Mouse (Mus musculus) sigmoid colon, adult 10 weeks (tissue): ENCODE data around the gene Clic1. TPM values are rescaled to one million over a fixed set of nuclear protein-coding genes. Genes with fewer than 3 reads are reported as not detected.

ENCODE experiments used
- polyA plus RNA-seq: library from polyadenylated mRNA; stranded (reverse); fragments of 350-450 nt; fragmentation: Illumina TruSeq; extraction: RNeasy Lipid Tissue Mini Kit (QIAGEN cat#74804); gene quantifications from one replicate; pipeline ENCODE4 v1.2.3, GENCODE M21; 2014; ENCODE audit warnings: low read depth, low replicate concordance

Gene Clic1
- polyA plus RNA-seq, result 47.8 TPM

DNA sequence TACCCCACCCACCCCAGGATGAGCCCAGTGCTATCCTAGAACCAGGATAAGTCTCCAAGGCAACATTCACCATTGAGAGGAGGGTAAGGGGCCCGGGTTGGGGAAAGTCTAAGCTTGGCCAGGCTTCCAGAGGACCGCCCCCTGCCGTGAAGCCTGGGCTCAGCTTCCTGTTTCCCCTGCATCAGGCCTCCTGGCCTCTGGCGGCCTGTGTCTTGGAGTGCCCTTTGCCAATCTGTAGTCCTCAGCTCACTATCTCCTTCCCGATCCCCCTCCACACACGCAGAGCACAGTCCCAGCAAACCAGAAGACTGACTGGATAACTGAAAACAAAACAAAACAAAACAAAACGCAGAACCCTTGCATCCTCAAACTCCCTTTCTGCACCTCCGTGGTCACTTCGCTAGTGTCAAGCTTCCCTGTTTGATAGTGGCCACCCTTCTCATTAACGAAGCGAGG lies at the start of gene Clic1:
Gene Clic1 (plus strand): TSS at position 406 of the 456 bp plus-strand sequence.

DNA sequence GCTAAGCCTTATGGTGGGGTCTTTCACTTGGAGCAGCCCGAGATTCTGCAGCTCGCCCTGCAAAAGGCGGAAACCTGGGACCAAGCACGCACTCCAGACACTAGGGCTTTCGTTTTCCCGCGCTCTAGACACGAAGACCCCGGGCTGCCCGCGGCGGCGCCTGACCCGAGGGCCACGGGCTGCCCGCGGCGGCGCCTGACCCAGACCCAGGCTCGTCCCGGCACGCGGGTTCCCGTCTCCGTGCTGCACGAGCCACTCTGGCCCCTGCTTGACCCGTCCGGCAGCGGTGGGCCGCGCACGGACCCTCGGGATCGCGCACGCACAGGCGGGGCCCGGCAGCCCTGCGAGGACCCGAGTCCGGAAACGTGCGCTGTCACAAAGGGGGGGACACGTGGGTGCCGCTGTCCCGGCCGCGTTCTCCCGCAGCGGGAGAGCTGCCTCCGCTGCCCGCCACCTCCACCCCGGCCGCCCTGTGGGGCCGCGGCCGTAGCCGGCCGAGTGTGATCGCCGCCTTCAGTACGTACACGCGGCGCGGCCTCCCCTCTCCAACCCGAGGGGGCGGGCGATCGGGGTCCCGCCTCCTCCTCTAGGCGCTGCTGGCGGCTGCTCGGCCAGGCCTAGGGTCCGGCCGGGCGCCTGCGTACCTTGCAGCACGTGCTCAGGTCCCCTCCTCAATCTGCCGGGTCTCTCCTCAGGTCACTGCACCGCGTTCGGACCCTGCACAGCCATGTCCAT lies 48.9 kb upstream of the Clic1 start, which contains the start of gene Vars:
Gene Vars (plus strand): TSS at position 271 of the 735 bp plus-strand sequence.

DNA sequence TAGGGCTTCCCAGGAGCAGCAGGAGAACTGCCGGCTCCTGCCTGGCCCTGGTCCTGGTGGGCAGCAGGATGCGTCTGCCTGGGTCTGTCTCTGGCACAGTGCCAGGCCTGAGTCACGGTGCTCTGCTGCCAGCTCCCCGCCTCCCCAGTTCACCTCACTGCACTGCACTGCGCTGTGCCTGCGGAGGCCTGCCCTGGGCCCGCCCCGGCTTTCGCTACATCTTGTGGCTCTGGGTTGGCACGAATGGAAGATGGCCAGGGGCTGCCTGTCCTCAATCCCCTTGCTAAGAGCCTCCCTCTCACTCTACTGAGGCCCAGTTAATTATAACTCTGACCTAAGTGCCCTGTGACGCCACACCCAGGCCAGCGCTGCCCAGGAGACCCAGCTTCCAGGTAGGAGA lies 33.4 kb upstream of the Clic1 start, which contains the start of gene Vwa7:
Gene Vwa7 (plus strand): TSS at position 204 of the 400 bp plus-strand sequence.

DNA sequence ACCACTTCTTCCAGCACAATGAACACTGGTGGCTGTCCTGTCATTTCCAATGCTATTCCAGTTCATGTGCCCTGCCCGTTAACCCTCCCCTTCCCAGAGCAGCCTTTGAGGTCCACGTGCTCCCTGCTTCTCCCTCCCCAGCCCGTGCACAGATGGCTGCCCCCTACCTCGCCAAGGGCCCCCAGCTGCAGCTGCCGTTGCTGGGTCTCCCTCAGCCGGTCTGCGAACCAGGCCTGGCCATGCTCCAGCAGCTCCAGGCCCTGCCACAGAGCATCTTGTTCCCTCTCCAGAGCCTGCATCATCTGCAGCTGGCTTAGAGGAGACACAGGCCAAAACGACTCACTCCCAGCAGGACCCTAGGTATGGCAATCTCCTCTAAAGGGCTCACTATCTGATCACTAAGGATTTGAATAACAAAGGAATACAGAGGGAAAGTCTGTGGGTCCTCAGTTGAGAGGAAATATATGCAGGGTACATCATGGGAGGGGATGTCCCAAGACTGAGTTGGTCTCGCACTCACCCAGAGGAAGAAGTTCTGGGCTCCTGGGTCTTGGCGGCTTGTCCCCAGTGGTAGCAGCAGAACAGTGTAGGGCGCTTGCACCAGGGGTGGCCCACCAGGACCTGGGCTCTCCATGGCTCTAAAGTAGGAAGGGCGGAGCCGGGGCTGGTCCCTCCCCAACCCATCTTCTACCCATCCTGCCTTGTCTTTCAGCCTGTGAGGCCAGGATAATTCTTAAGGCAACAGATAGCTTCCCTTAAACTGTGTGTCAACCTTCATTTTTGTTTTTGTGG lies 22.3 kb upstream of the Clic1 start, which contains the start of gene Sapcd1:
Gene Sapcd1 (minus strand): TSS at position 740 of the 792 bp plus-strand sequence.

DNA sequence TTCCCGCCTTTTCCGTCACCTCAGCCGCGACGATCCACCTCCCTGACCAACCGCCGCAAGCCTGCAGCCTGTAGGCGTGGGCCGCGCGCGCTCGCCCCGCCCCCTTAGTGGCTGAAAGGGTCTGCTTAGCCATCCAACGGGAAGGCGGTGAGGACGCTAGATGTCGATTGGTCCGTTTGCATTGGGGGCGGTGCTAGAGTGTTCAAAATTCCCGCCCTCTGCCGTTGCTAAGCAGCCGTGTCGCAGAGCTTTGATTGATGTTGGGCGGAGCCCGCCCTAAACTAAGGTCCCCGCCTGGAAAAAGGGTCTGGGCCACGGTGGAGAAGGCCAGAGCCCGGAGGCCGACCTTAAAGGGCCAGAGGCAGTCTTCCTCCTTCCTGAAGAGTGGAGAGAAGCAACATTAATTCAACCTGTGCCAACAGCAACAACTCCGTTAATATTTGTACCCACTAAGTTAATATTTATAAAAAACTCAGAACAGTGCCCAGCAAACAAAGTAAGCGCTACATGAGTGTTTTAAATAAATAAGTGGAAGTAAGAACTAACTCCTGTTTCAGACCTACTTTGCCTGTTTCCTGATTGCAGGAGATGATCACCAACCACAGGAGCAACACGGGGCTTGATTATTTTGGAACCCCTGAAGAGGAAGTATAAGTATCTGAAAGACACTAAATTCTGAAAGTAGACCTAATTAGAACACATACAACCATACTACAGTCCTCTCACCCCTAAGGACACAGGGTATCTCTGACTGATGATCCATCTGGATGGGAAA lies 2.9 kb upstream of the Clic1 start, which contains the start of gene Msh5:
Gene Msh5 (minus strand): TSS at position 65 of the 775 bp plus-strand sequence.

DNA sequence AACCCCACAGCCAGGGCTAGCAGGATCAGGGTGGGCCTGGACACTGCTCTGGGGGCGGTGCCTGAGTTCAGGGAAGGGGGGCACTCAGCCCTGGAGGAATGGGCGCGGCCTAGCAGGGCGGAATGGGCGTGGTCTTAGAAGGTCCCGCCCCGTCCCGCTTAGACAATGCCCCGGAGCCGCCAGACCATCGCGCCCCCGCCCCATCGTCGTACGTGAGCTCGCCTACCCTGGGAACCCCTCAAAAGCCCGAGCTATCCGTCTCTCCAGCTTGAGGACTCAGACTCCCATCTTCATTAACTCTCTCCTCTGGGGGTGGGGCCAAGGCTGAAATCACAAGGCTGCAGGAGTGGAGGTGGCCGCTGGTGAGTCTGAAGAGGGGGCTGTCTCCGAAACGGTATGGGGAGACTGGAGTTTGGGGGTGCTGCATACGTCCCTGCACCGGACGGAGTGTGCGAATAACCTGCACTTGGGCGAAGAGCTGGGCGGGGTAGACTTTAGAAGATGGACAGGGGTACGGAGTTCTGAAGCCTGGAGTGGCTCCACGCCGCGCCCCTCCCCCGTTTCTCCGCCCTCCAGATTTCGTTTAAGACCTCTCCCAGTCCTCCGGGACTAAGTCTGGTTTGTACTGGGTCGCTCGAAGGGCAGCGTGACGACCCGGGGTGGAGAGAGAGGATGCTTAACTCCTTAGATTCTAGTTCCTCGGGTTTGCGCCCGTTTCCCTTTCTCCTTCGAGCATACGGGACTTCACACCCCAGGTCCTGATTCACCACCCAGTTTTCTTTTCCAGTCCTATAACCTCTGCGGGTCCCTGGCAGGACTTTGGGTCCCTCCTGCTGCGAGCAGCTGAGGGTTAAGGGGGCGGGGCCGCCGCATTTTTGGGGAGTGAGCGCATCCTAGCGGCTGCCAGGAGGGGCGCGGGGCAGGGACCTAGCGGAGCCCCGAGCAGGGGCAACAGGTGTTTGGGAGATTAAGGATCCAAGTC lies 9.4 kb downstream of the Clic1 start, which contains the start of gene Ddah2:
Gene Ddah2 (plus strand): TSS at position 125 of the 982 bp plus-strand sequence.

DNA sequence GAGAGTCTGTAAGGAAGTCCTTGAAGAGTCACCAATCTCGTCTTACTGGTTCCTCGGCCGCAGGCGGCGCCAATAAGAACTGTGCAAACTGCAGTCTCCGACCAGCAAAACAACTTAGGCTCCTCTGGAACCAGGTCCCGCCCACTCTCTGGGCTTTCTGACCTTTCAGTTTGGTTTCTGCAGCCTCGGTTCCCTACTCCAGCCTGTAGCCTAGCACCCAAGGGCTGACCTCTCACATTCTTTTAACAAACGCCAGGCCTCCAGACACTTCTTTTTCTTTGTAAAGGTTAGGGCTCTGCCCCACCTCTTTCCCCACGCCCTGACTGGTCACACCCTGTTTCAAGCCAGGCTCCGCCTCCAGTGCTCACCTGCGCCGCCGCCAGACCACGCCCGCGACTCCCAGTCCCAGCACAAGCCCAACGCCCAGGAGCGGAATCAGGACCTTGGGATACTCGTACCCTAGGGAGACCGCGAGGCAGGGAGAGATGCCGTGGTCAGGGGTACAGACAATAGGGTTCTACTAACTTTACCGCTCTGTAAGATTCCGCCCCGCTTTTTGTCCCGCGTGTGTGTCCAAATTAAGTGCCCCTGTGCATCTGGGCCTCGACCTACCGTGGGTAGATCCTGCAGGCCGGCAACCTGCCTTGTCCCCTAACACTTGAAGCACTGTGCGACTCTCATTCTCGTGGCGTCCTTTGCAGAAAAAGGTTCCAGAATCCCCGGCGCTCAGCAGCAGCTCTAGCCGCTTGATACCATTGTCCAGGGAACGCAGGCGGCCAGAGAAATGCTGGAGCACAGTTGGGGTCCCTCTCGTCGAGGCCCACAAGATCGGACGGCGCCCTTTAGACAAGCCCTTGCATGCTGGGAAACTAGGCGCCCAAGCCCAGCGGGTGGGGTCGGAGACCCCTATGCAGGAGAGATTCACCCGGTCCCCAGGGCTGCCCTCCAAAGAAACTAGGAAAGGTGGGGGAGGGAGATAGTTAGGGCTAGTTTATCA lies 15.5 kb downstream of the Clic1 start, which contains the start of gene Ly6g6c:
Gene Ly6g6c (plus strand): TSS at position 438 of the 997 bp plus-strand sequence.

DNA sequence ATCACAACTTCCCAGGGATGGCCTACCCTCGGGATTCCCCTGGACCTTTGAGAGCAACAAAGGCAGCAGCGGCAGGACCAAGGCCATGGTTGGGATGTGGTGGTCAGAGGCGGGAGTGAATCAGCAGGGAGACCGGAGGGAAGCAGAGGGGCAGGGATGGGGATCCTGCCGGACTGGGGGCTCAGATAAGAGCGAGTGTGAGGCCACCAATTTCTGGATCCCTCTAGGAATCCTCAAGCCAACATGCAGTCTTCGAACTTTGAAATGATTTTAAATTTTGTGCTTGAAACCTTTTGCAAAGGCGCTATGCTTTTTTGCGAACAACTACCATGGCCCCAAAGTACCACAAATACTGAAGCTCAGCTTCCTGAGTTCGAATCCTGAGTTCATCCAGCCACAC lies 16.3 kb downstream of the Clic1 start, which contains the start of gene Mpig6b:
Gene Mpig6b (minus strand): TSS at position 101 of the 400 bp plus-strand sequence.

DNA sequence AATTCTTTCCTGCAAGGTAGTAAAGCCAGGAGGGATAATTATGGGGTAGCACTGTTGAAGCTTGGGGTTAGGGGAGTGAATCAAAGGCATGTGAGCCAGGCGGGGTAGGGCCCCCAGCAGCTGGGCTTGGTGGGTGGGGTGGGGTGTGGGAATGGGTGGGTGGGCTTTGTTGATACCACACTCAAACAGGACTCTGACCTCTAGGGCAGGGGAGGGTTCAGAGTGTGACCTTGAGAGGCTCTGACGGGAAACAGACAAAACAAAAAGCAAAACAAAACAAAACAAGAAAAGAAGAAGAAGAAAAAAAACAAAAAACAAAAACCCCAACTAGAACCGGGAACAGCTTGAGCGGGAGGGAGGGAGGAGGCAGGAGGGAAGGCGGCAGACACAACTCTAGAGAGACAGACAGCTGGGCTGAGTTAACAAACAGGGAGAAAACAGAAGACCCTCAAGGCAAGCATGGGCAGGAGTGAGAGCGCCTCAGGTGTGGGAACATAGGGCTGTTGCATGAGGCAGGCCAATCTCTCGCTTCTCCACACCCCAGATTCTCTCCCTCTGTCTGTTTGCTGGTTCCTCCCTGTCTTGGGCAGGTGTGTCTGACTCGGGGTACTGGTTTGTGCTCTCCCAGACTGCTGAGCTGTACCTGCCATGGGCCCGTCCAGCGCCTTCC lies 26.9 kb downstream of the Clic1 start, which contains the start of gene Ly6g6e:
Gene Ly6g6e (plus strand): TSS at position 396 of the 670 bp plus-strand sequence.

DNA sequence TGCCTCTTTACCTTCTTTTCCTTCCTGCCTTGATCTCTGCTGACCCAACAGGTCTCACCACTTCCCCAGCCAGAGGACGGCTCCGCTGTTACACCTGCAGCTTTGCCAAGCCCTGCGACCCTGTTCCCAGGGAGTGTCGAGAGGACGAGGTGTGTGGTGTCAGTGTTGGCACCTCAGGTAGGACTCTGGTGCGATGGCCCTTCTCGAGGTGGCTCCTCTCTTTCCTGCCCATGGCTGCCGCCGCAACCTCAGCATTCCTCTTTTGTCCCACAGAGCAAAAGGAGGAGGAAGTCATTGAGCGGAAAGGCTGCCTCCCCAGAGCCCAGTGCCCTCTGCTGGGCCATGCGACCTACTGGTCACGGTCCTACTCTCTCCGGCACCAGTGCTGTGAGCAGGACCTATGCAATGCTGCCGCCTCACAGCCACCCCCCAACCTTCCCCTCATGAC lies 28.0 kb downstream of the Clic1 start, which contains the start of gene Ly6g6d:
Gene Ly6g6d (minus strand): TSS at position 280 of the 448 bp plus-strand sequence.

DNA sequence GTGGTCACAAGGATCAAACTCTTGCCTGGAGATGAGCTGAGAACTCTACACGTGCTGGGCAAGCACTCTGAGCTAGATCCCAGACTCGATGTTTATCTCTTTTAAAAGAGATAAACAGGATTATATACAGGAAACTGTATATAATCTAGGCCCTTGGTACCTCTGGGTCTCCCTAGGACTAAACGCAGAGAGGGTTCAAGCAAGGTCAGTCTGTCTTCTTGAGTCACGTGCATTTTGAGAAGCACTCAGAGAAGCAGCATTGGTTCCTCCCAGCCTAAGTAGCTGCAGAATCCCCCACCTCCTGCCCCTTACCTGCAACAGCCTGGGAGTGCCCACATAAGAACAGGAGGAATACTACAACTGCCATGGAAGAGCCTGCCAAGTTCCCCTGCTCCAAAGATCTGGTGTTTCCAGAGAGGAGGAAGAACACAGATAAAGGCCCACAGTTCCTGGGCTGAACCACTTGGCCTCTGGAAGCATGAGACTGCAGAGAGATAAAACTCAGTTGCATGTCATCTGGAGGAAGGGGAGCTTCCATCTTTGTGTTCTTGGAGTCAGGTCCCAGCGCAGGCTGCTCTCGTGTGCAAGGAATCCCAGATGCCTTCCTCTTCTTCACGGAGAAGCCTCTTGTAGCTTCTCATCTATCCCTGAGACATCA lies 35.6 kb downstream of the Clic1 start, which contains the start of gene Ly6g6f:
Gene Ly6g6f (minus strand): TSS at position 403 of the 658 bp plus-strand sequence.

DNA sequence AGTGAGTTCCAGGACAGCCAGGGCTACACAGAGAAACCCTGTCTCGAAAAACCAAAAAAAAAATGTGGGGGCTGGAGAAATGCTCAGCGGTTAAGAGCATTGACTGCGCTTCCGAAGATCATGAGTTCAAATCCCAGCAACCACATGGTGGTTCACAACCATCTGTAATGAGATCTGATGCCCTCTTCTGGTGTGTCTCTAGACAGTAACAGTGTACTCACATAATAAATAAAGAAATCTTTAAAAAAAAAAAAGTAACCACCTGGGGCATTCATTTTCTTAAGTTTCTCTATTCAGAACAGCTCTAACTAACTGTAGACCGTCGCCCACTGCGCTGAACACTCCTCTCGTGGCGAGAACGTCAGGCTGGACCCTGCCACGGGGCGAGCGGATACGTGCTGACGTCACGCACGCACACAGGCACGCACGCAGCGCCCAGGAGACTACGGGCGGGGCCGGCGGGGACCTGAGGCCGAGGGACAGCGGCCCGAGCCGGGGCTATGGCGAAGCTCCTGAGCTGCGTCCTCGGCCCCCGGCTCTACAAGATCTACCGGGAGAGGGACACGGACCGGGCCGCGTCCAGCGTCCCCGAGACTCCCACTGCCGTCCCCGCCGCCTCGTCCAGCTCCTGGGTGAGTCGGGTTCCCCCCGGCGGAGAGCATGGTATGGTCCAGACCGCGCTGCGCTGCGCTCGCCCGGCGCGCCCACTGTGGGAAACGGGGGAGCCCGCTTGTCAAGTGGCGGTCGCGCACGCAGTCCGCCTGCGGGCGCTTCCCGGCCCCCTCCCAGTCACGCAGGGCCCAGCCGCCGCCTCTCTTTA lies 39.3 kb downstream of the Clic1 start, which contains the start of gene Abhd16a:
Gene Abhd16a (plus strand): TSS at position 439 of the 820 bp plus-strand sequence.

DNA sequence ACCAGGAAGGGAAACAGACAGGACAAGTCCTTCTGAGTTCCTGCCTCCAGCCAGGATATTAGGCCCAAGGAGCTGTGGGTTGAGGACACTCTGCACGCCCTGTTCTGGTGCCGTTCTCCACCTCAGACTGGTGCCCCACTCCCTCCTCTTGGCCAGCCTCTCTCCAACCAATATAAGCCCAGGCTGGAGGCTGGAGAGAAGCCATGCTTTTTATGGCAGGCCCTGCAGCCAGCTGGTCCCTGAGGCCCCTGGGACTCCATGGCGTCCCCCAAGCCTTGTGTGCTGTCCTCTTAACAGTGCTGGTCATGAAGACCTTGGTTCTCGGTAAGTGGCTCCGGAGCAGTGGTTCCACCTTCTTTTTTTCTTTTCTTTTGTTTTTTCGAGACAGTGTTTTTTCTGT lies 58.3 kb downstream of the Clic1 start, which contains the start of gene Ly6g5c:
Gene Ly6g5c (plus strand): TSS at position 183 of the 400 bp plus-strand sequence.

